Comparison of ENCODE assay signal across 16 mouse cellular contexts in genomic region chr12:16907953-16908648, GRCm38 (mm10). TPM values are rescaled to one million over a fixed set of nuclear protein-coding genes. Genes with fewer than 3 reads are reported as not detected.
DNase-seq lines count a peak whose midpoint lies in the region; ATAC-seq and TF ChIP-seq lines count a peak whose summit lies in the region.
"Had no signal": no experiment of that assay in that cellular context is flagged by ENCODE, and none has a peak within 500 bp of the region (broad histone marks: within the 10 kb centered on the region; RNA-seq: fewer than 3 reads in every experiment).

No protein-coding gene starts in this region.

- DNase-seq in heart, postnatal 0 days (ENCODE audit: low spot score): no peak
- DNase-seq in heart, adult 11 months: no peak
- DNase-seq in liver, postnatal 0 days: no peak
- no peak for DNase-seq in liver
- DNase-seq in naive thymus-derived CD4-positive, alpha-beta T cell, adult 2 months (ENCODE audit: low read depth): peak; percentile 16
- no peak for DNase-seq in thymus, adult 18-20 months
- DNase-seq: gastrocnemius, postnatal 25 days; heart, postnatal 36 days; lung, postnatal 36 days; midbrain, embryonic 14.5 days had no signal

- no peak overlapping the region for H3K4me3 ChIP-seq in heart, postnatal 0 days (ENCODE audit: low read depth, low read length)
- no peak overlapping the region for H3K4me3 ChIP-seq in liver, postnatal 0 days (ENCODE audit: low read depth, low read length)
- no peak overlapping the region for H3K4me3 ChIP-seq in E14TG2a.4 (replicated peaks; ENCODE audit: low read length)
- H3K4me3 ChIP-seq: forebrain, embryonic 12.5 days; liver, embryonic 15.5 days had no signal

- no peaks in the 10 kb centered on the region for H3K36me3 ChIP-seq in heart, postnatal 0 days (replicated peaks; ENCODE audit: control insufficient read depth, insufficient read depth, low read length)
- H3K36me3 ChIP-seq in liver, postnatal 0 days (replicated peaks; ENCODE audit: insufficient read depth, low read length): no peaks in the 10 kb centered on the region
- H3K36me3 ChIP-seq in E14TG2a.4 (ENCODE audit: insufficient read depth, low read length): no peaks in the 10 kb centered on the region
- H3K36me3 ChIP-seq: forebrain, embryonic 12.5 days; liver, embryonic 15.5 days had no signal

- peaks cover 9% of the 10 kb centered on the region; the same call in 1 of the 2 replicates for H3K4me1 ChIP-seq in heart, postnatal 0 days (ENCODE audit: control insufficient read depth, insufficient read depth)
- H3K4me1 ChIP-seq in liver, postnatal 0 days (ENCODE audit: insufficient read depth): peaks cover 8% of the 10 kb centered on the region
- peaks cover 20% of the 10 kb centered on the region for H3K4me1 ChIP-seq in E14TG2a.4 (replicated peaks; ENCODE audit: low read depth, low read length)
- H3K4me1 ChIP-seq: forebrain, embryonic 12.5 days had no signal

- TF ChIP-seq EP300 in heart, postnatal 0 days (IDR thresholded peaks at IDR 0.05; ENCODE audit: low read depth): no peak
- TF ChIP-seq EP300 in liver, postnatal 0 days (IDR thresholded peaks at IDR 0.05; ENCODE audit: low read depth): no peak

- ATAC-seq in heart, postnatal 0 days (ENCODE audit: insufficient read depth, low read depth): no peak
- no peak for ATAC-seq in liver, postnatal 0 days
- no peak for ATAC-seq in cerebellum, adult (ENCODE audit: insufficient number of reproducible peaks, low FRiP score, low TSS enrichment)
- ATAC-seq: hindbrain, embryonic 16.5 days had no signal

- no peaks in the 10 kb centered on the region for H3K27me3 ChIP-seq in heart, postnatal 0 days (ENCODE audit: control insufficient read depth, insufficient read depth, low read length)
- H3K27me3 ChIP-seq in liver, postnatal 0 days (ENCODE audit: insufficient read depth, low read length): no peaks in the 10 kb centered on the region
- H3K27me3 ChIP-seq in E14TG2a.4 (ENCODE audit: insufficient read depth, low read length): no peaks in the 10 kb centered on the region
- H3K27me3 ChIP-seq: forebrain, embryonic 12.5 days; liver, embryonic 15.5 days had no signal

- H3K27ac ChIP-seq in heart, postnatal 0 days (ENCODE audit: low read depth): no peak overlapping the region
- no peak overlapping the region for H3K27ac ChIP-seq in liver, postnatal 0 days (ENCODE audit: low read depth)
- H3K27ac ChIP-seq: forebrain, embryonic 12.5 days; liver, embryonic 15.5 days had no signal

- H3K9me3 ChIP-seq in heart, postnatal 0 days (replicated peaks; ENCODE audit: control insufficient read depth, low read length): no peaks in the 10 kb centered on the region
- no peaks in the 10 kb centered on the region for H3K9me3 ChIP-seq in liver, postnatal 0 days (ENCODE audit: low read length)
- no peaks in the 10 kb centered on the region for H3K9me3 ChIP-seq in E14TG2a.4 (ENCODE audit: low read length)
- H3K9me3 ChIP-seq: forebrain, embryonic 12.5 days; liver, embryonic 15.5 days had no signal

- H3K4me2 ChIP-seq in heart, postnatal 0 days (ENCODE audit: low read depth, low read length): no peak overlapping the region
- H3K4me2 ChIP-seq in liver, postnatal 0 days (ENCODE audit: low read depth, low read length): no peak overlapping the region
- H3K4me2 ChIP-seq: forebrain, embryonic 12.5 days; heart, embryonic 11.5 days; liver, embryonic 15.5 days had no signal

- WGBS in heart, postnatal 0 days: 97% methylated on average over 1 of the region's 1 CpGs
- 82% methylated on average over 1 of the region's 1 CpGs for WGBS in liver, postnatal 0 days (ENCODE audit: insufficient replicate concordance)

- no peak overlapping the region for H3K9ac ChIP-seq in heart, postnatal 0 days (replicated peaks; ENCODE audit: low read depth, low read length)
- no peak overlapping the region for H3K9ac ChIP-seq in liver, postnatal 0 days (replicated peaks)
- H3K9ac ChIP-seq: forebrain, embryonic 12.5 days; liver, embryonic 15.5 days had no signal

- peak; percentile 25; the same call in 1 of the 2 replicates for TF ChIP-seq CTCF in heart, postnatal 0 days (IDR thresholded peaks at IDR 0.05; ENCODE audit: low read depth)
- TF ChIP-seq CTCF in liver, postnatal 0 days (IDR thresholded peaks at IDR 0.05; ENCODE audit: low read depth): peak; percentile 52
- peak; percentile 23; the same call in 1 of the 2 replicates for TF ChIP-seq CTCF in E14TG2a.4 (conservative IDR thresholded peaks at IDR 0.05; ENCODE audit: low read length)

RNA-seq across cellular contexts. Expression of gene Rock2, which starts 13.4 kb away (rescaled TPM):
- 49.2 and 50.6 TPM in 2 replicates for total RNA-seq in heart, postnatal 0 days (2014; rRNA removed; ENCODE audit: low replicate concordance)
- 22.8 and 24.6 TPM in 2 replicates for polyA plus RNA-seq in heart, postnatal 0 days (2015; fragmentation: Nextera tagmentation; extraction: Ambion mirVana)
- polyA plus RNA-seq in liver, postnatal 0 days (2015; fragmentation: Nextera tagmentation; extraction: Ambion mirVana): 5.3 TPM in 2 replicates
